Mouse (Mus musculus) forebrain, embryonic 13.5 days (tissue): ENCODE measurements around the gene Nemp1. TPM values are rescaled to one million over a fixed set of nuclear protein-coding genes. Genes with fewer than 3 reads are reported as not detected.

Source experiments
- ATAC-seq: fragments of 200-750 bp; cut with Nextera tagmentation; 2 replicates; pipeline ENCODE4 v1.8.0; 2017
- H3K27ac ChIP-seq: fragments of 300-500 bp; sonication (generic); 2 replicates; pipeline ENCODE4 v1.5.1; 2015; ENCODE audit warnings: inconsistent platforms, mild to moderate bottlenecking, moderate library complexity
- H3K27me3 ChIP-seq: fragments of 300-500 bp; sonication (generic); 2 replicates; pipeline ENCODE4 v1.6.1; 2015; ENCODE audit warnings: mild to moderate bottlenecking, inconsistent platforms
- H3K36me3 ChIP-seq: fragments of 300-500 bp; sonication (generic); 2 replicates; pipeline ENCODE4 v1.6.1; 2015; ENCODE audit warnings: mild to moderate bottlenecking, inconsistent platforms; ENCODE audit not compliant: poor library complexity, severe bottlenecking
- H3K4me1 ChIP-seq: fragments of 300-500 bp; sonication (generic); 2 replicates; pipeline ENCODE4 v1.6.1; 2015; ENCODE audit warnings: inconsistent platforms
- H3K4me2 ChIP-seq: fragments of 300-500 bp; sonication (generic); 2 replicates; pipeline ENCODE4 v1.6.1; 2015; ENCODE audit warnings: inconsistent platforms, mild to moderate bottlenecking, moderate library complexity
- H3K4me3 ChIP-seq: fragments of 300-500 bp; sonication (generic); 2 replicates; pipeline ENCODE4 v1.5.1; 2015; ENCODE audit warnings: mild to moderate bottlenecking, inconsistent platforms
- H3K9ac ChIP-seq: fragments of 300-500 bp; sonication (generic); 2 replicates; pipeline ENCODE4 v1.6.1; 2015; ENCODE audit warnings: mild to moderate bottlenecking, inconsistent platforms
- H3K9me3 ChIP-seq: fragments of 300-500 bp; sonication (generic); replicated peaks from 2 replicates; pipeline ENCODE4 v1.6.1; 2016; ENCODE audit warnings: inconsistent platforms
- WGBS: fragments of 180-500 bp; shearing (Covaris S2); methylation state at CpG from one replicate; pipeline ENCODE4 v1.1.7; 2015; 5-methylcytosine and 5-hydroxymethylcytosine counted together
- polyA plus RNA-seq: library from polyadenylated mRNA; unstranded; fragments of >200 nt; fragmentation: Nextera tagmentation; extraction: Ambion mirVana; gene quantifications from 2 replicates; pipeline ENCODE4 v1.2.1, GENCODE M21; 2015

The Nemp1 gene
- polyA plus RNA-seq, 1 experiment from 2014 or later, result 6.7 TPM

GRCm38 (mm10) chr10:127626433-127626832 is 40.3 kb upstream of the Nemp1 start:
- Histone ChIP-seq H3K4me2 (no peak overlapping the region), H3K4me1 (peaks cover 9% of the 10 kb centered on the region), H3K36me3 (no peaks in the 10 kb centered on the region), H3K27me3 (no peaks in the 10 kb centered on the region), H3K27ac (no peak overlapping the region), H3K9me3 (0 out of 2 replicates have a peak, but pooled peaks cover 4% of the 10 kb centered on the region), H3K4me3 (no peak overlapping the region), H3K9ac (no peak overlapping the region)
- WGBS, result 93% methylated on average over 3 of the region's 3 CpGs
- no peak for ATAC-seq

- 87% methylated on average over 10 of the region's 10 CpGs for WGBS
- no peak overlapping the region for H3K9ac ChIP-seq
- no peaks in the 10 kb centered on the region for H3K4me1 ChIP-seq
- H3K27ac ChIP-seq, result no peak overlapping the region
- no peak overlapping the region for H3K4me3 ChIP-seq
- H3K9me3 ChIP-seq, result 0 out of 2 replicates have a peak, but pooled peaks cover 4% of the 10 kb centered on the region
- no peaks in the 10 kb centered on the region for H3K36me3 ChIP-seq
- no peak for ATAC-seq
- H3K27me3 ChIP-seq, result no peaks in the 10 kb centered on the region
- H3K4me2 ChIP-seq, result no peak overlapping the region
These were observed 35.2 kb upstream of the Nemp1 start for GRCm38 (mm10) chr10:127631261-127632214.

GRCm38 (mm10) chr10:127632668-127633271 is 33.9 kb upstream of the Nemp1 start:
- Histone ChIP-seq H3K27ac (no peak overlapping the region), H3K4me3 (no peak overlapping the region), H3K36me3 (no peaks in the 10 kb centered on the region), H3K4me2 (no peak overlapping the region), H3K4me1 (no peaks in the 10 kb centered on the region), H3K9ac (no peak overlapping the region), H3K9me3 (no peaks in the 10 kb centered on the region), H3K27me3 (no peaks in the 10 kb centered on the region)
- 82% methylated on average over 7 of the region's 7 CpGs for WGBS
- ATAC-seq, result no peak

- ATAC-seq, result no peak
- WGBS, result 71% methylated on average over 5 of the region's 5 CpGs
These were observed 26.3 kb upstream of the Nemp1 start for GRCm38 (mm10) chr10:127640421-127640820.

GRCm38 (mm10) chr10:127641861-127642771 is 24.6 kb upstream of the Nemp1 start:
- H3K4me1 ChIP-seq, result peaks cover 21% of the 10 kb centered on the region
- peak overlapping the region; percentile 29 for H3K4me3 ChIP-seq
- H3K36me3 ChIP-seq, result no peaks in the 10 kb centered on the region
- ATAC-seq, result peak; percentile 84
- peak overlapping the region; percentile 55 for H3K4me2 ChIP-seq
- H3K27ac ChIP-seq, result no peak overlapping the region
- WGBS, result 4% methylated on average over 19 of the region's 19 CpGs
- peaks cover 38% of the 10 kb centered on the region for H3K27me3 ChIP-seq
- no peaks in the 10 kb centered on the region for H3K9me3 ChIP-seq
- H3K9ac ChIP-seq, result peak overlapping the region; percentile 50; the same call in 1 of the 2 replicates

More at GRCm38 (mm10) chr10:127640421-127640820, 26.3 kb upstream of the Nemp1 start:
- H3K36me3 ChIP-seq, result no peaks in the 10 kb centered on the region
- no peak overlapping the region for H3K9ac ChIP-seq
- no peak overlapping the region for H3K27ac ChIP-seq
- H3K27me3 ChIP-seq, result peaks cover 38% of the 10 kb centered on the region
- no peaks in the 10 kb centered on the region for H3K9me3 ChIP-seq
- peaks cover 21% of the 10 kb centered on the region for H3K4me1 ChIP-seq
- H3K4me2 ChIP-seq, result no peak overlapping the region
- no peak overlapping the region for H3K4me3 ChIP-seq

- Histone ChIP-seq H3K27ac (no peak within 1 kb of the TSS), H3K9me3 (no peaks in the 10 kb centered on the region), H3K4me2 (peak within 1 kb of the TSS; percentile 55), H3K4me1 (peaks cover 21% of the 10 kb centered on the region), H3K4me3 (peak within 1 kb of the TSS; percentile 29), H3K9ac (peak within 1 kb of the TSS; percentile 50), H3K27me3 (peaks cover 38% of the 10 kb centered on the region), H3K36me3 (no peaks in the 10 kb centered on the region)
- ATAC-seq, result peak; percentile 30
- WGBS, result 6% methylated on average over 36 of the region's 37 CpGs
These were observed 23.7 kb upstream of the Nemp1 start, which contains the start of gene Stat6 for GRCm38 (mm10) chr10:127642772-127643552. Gene Stat6 (plus strand): TSS chr10:127642986.

GRCm38 (mm10) chr10:127643553-127644238 is 23.0 kb upstream of the Nemp1 start:
- Histone ChIP-seq H3K4me2 (peak overlapping the region; percentile 55), H3K4me1 (peaks cover 21% of the 10 kb centered on the region), H3K27me3 (peaks cover 38% of the 10 kb centered on the region), H3K9ac (peak overlapping the region; percentile 50), H3K9me3 (no peaks in the 10 kb centered on the region), H3K36me3 (no peaks in the 10 kb centered on the region), H3K4me3 (peak overlapping the region; percentile 29), H3K27ac (no peak overlapping the region)
- 1% methylated on average over 25 of the region's 25 CpGs for WGBS
- ATAC-seq, result peak; percentile 33; the same call in 1 of the 2 replicates

- peaks cover 21% of the 10 kb centered on the region for H3K4me1 ChIP-seq
- H3K27ac ChIP-seq, result no peak overlapping the region
- H3K4me2 ChIP-seq, result no peak overlapping the region
- H3K27me3 ChIP-seq, result peaks cover 35% of the 10 kb centered on the region
- H3K9ac ChIP-seq, result no peak overlapping the region
- no peak for ATAC-seq
- H3K9me3 ChIP-seq, result no peaks in the 10 kb centered on the region
- H3K36me3 ChIP-seq, result no peaks in the 10 kb centered on the region
- WGBS, result 22% methylated on average over 2 of the region's 2 CpGs
- no peak overlapping the region for H3K4me3 ChIP-seq
These were observed 20.9 kb upstream of the Nemp1 start for GRCm38 (mm10) chr10:127645791-127646190.

- Histone ChIP-seq H3K27me3 (no peaks in the 10 kb centered on the region), H3K4me2 (peak overlapping the region; percentile 18; the same call in 1 of the 2 replicates), H3K9me3 (no peaks in the 10 kb centered on the region), H3K4me3 (no peak overlapping the region), H3K4me1 (no peaks in the 10 kb centered on the region), H3K9ac (peak overlapping the region; percentile 5; the same call in 1 of the 2 replicates), H3K36me3 (no peaks in the 10 kb centered on the region), H3K27ac (no peak overlapping the region)
- no peak for ATAC-seq
- 56% methylated on average over 21 of the region's 21 CpGs for WGBS
These were observed 13.6 kb upstream of the Nemp1 start for GRCm38 (mm10) chr10:127652906-127653638.

GRCm38 (mm10) chr10:127654970-127655579 is 11.6 kb upstream of the Nemp1 start:
- H3K4me3 ChIP-seq, result no peak overlapping the region
- H3K27ac ChIP-seq, result no peak overlapping the region
- no peaks in the 10 kb centered on the region for H3K9me3 ChIP-seq
- H3K36me3 ChIP-seq, result no peaks in the 10 kb centered on the region
- no peak overlapping the region for H3K4me2 ChIP-seq
- ATAC-seq, result no peak
- no peak overlapping the region for H3K9ac ChIP-seq
- WGBS, result 88% methylated on average over 16 of the region's 16 CpGs
- peaks cover 6% of the 10 kb centered on the region; the same call in 1 of the 2 replicates for H3K27me3 ChIP-seq
- H3K4me1 ChIP-seq, result no peaks in the 10 kb centered on the region
